Mouse (Mus musculus): ENCODE results near the gene Tkt. TPM values are rescaled to one million over a fixed set of nuclear protein-coding genes. Genes with fewer than 3 reads are reported as not detected.

The Tkt gene
- polyA plus RNA-seq, 1 experiment from 2014 or later, result 132 TPM

- Histone ChIP-seq H3K9me3 (ENCODE audit: low read length) (no peaks in the 10 kb centered on the region), H3K4me3 (ENCODE audit: low read depth, low read length) (no peak overlapping the region), H3K9ac (replicated peaks; ENCODE audit: low read depth) (no peak overlapping the region), H3K27ac (ENCODE audit: low read length) (no peak overlapping the region), H3K4me1 (ENCODE audit: insufficient read depth, low read depth, low read length) (peaks cover 5% of the 10 kb centered on the region; the same call in 1 of the 2 replicates), H3K27me3 (replicated peaks; ENCODE audit: insufficient read depth, low read length) (no peaks in the 10 kb centered on the region), H3K4me2 (replicated peaks; ENCODE audit: low read depth, low read length) (no peak overlapping the region), H3K36me3 (ENCODE audit: insufficient read depth, low read length) (0 out of 2 replicates have a peak, but pooled peaks cover 3% of the 10 kb centered on the region)
- ATAC-seq (no peak), DNase-seq (ENCODE audit: low spot score) (no peak)
- 84% methylated on average over 3 of the region's 3 CpGs for WGBS
- TF ChIP-seq EP300 (IDR thresholded peaks at IDR 0.05) (no peak), CTCF (IDR thresholded peaks at IDR 0.05) (no peak)
Measured at GRCm38 (mm10) chr14:30609499-30609898, 61.3 kb downstream of the Tkt start.

GRCm38 (mm10) chr14:30610304-30610703 lies 62.1 kb downstream of the Tkt start:
- H3K4me1 ChIP-seq (ENCODE audit: insufficient read depth, low read depth, low read length), result peaks cover 5% of the 10 kb centered on the region; the same call in 1 of the 2 replicates
- H3K4me3 ChIP-seq (ENCODE audit: low read depth, low read length), result no peak overlapping the region
- H3K9ac ChIP-seq (replicated peaks; ENCODE audit: low read depth), result no peak overlapping the region
- H3K36me3 ChIP-seq (ENCODE audit: insufficient read depth, low read length), result 0 out of 2 replicates have a peak, but pooled peaks cover 3% of the 10 kb centered on the region
- H3K9me3 ChIP-seq (ENCODE audit: low read length), result no peaks in the 10 kb centered on the region
- ATAC-seq, result peak; percentile 74
- no peak overlapping the region for H3K27ac ChIP-seq (ENCODE audit: low read length)
- H3K27me3 ChIP-seq (replicated peaks; ENCODE audit: insufficient read depth, low read length), result no peaks in the 10 kb centered on the region
- 54% methylated on average over 2 of the region's 2 CpGs for WGBS
- H3K4me2 ChIP-seq (replicated peaks; ENCODE audit: low read depth, low read length), result no peak overlapping the region
- TF ChIP-seq CTCF (IDR thresholded peaks at IDR 0.05) (no peak), EP300 (IDR thresholded peaks at IDR 0.05) (no peak)
- peak; percentile 71 for DNase-seq (ENCODE audit: low spot score)

GRCm38 (mm10) chr14:30610940-30611339 lies 62.8 kb downstream of the Tkt start:
- H3K27ac ChIP-seq (ENCODE audit: low read length), result no peak overlapping the region
- TF ChIP-seq EP300 (IDR thresholded peaks at IDR 0.05) (no peak), CTCF (IDR thresholded peaks at IDR 0.05) (no peak)
- 75% methylated on average over 3 of the region's 3 CpGs for WGBS
- 0 out of 2 replicates have a peak, but pooled peaks cover 3% of the 10 kb centered on the region for H3K36me3 ChIP-seq (ENCODE audit: insufficient read depth, low read length)
- ATAC-seq, result no peak
- no peak overlapping the region for H3K4me2 ChIP-seq (replicated peaks; ENCODE audit: low read depth, low read length)
- no peak overlapping the region for H3K9ac ChIP-seq (replicated peaks; ENCODE audit: low read depth)
- peaks cover 5% of the 10 kb centered on the region; the same call in 1 of the 2 replicates for H3K4me1 ChIP-seq (ENCODE audit: insufficient read depth, low read depth, low read length)
- H3K9me3 ChIP-seq (ENCODE audit: low read length), result no peaks in the 10 kb centered on the region
- no peak overlapping the region for H3K4me3 ChIP-seq (ENCODE audit: low read depth, low read length)
- no peak for DNase-seq (ENCODE audit: low spot score)
- no peaks in the 10 kb centered on the region for H3K27me3 ChIP-seq (replicated peaks; ENCODE audit: insufficient read depth, low read length)

- WGBS, result 24% methylated on average over 7 of the region's 7 CpGs
- H3K27ac ChIP-seq (ENCODE audit: low read length), result no peak overlapping the region
- H3K36me3 ChIP-seq (ENCODE audit: insufficient read depth, low read length), result 0 out of 2 replicates have a peak, but pooled peaks cover 3% of the 10 kb centered on the region
- no peak overlapping the region for H3K4me3 ChIP-seq (ENCODE audit: low read depth, low read length)
- no peak overlapping the region for H3K9ac ChIP-seq (replicated peaks; ENCODE audit: low read depth)
- no peak overlapping the region for H3K4me2 ChIP-seq (replicated peaks; ENCODE audit: low read depth, low read length)
- H3K4me1 ChIP-seq (ENCODE audit: insufficient read depth, low read depth, low read length), result peaks cover 5% of the 10 kb centered on the region; the same call in 1 of the 2 replicates
- no peak for TF ChIP-seq EP300 (IDR thresholded peaks at IDR 0.05)
- TF ChIP-seq CTCF (IDR thresholded peaks at IDR 0.05), result peak; percentile 96
- H3K9me3 ChIP-seq (ENCODE audit: low read length), result no peaks in the 10 kb centered on the region
- DNase-seq (ENCODE audit: low spot score) (peak; percentile 83), ATAC-seq (peak; percentile 38; the same call in 1 of the 2 replicates)
- no peaks in the 10 kb centered on the region for H3K27me3 ChIP-seq (replicated peaks; ENCODE audit: insufficient read depth, low read length)
Measured at GRCm38 (mm10) chr14:30612523-30612922, 64.4 kb downstream of the Tkt start.

GRCm38 (mm10) chr14:30612962-30613715 lies 65.0 kb downstream of the Tkt start:
- WGBS, result 56% methylated on average over 2 of the region's 2 CpGs
- ATAC-seq, result peak; percentile 16
- no peak for TF ChIP-seq CTCF (IDR thresholded peaks at IDR 0.05)
- TF ChIP-seq EP300 (IDR thresholded peaks at IDR 0.05), result no peak

GRCm38 (mm10) chr14:30616751-30617150 lies 68.6 kb downstream of the Tkt start:
- H3K4me1 ChIP-seq (ENCODE audit: insufficient read depth, low read depth, low read length), result peaks cover 5% of the 10 kb centered on the region; the same call in 1 of the 2 replicates
- DNase-seq (ENCODE audit: low spot score) (no peak), ATAC-seq (no peak)
- no peaks in the 10 kb centered on the region for H3K36me3 ChIP-seq (ENCODE audit: insufficient read depth, low read length)
- no peaks in the 10 kb centered on the region for H3K9me3 ChIP-seq (ENCODE audit: low read length)
- no peaks in the 10 kb centered on the region for H3K27me3 ChIP-seq (replicated peaks; ENCODE audit: insufficient read depth, low read length)
- no peak overlapping the region for H3K4me3 ChIP-seq (ENCODE audit: low read depth, low read length)
- TF ChIP-seq CTCF (IDR thresholded peaks at IDR 0.05) (no peak), EP300 (IDR thresholded peaks at IDR 0.05) (no peak)
- no peak overlapping the region for H3K4me2 ChIP-seq (replicated peaks; ENCODE audit: low read depth, low read length)
- 54% methylated on average over 2 of the region's 2 CpGs for WGBS
- H3K9ac ChIP-seq (replicated peaks; ENCODE audit: low read depth), result no peak overlapping the region
- H3K27ac ChIP-seq (ENCODE audit: low read length), result no peak overlapping the region

More at GRCm38 (mm10) chr14:30612962-30613715, 65.0 kb downstream of the Tkt start:
- Histone ChIP-seq H3K9ac (replicated peaks; ENCODE audit: low read depth) (no peak overlapping the region), H3K27ac (ENCODE audit: low read length) (no peak overlapping the region), H3K27me3 (replicated peaks; ENCODE audit: insufficient read depth, low read length) (no peaks in the 10 kb centered on the region), H3K36me3 (ENCODE audit: insufficient read depth, low read length) (0 out of 2 replicates have a peak, but pooled peaks cover 3% of the 10 kb centered on the region), H3K4me2 (replicated peaks; ENCODE audit: low read depth, low read length) (no peak overlapping the region), H3K4me1 (ENCODE audit: insufficient read depth, low read depth, low read length) (peaks cover 5% of the 10 kb centered on the region; the same call in 1 of the 2 replicates), H3K9me3 (ENCODE audit: low read length) (no peaks in the 10 kb centered on the region), H3K4me3 (ENCODE audit: low read depth, low read length) (no peak overlapping the region)
- no peak for DNase-seq (ENCODE audit: low spot score)

Measured in lung, postnatal 0 days (tissue).